Mouse (Mus musculus) hindbrain, embryonic 11.5 days (tissue): ENCODE results near the gene Pnpla3. TPM values are rescaled to one million over a fixed set of nuclear protein-coding genes. Genes with fewer than 3 reads are reported as not detected.
A peak's percentile ranks its signal among the peaks of the same experiment; 100 is the strongest.
"Not testable (repeated sequence)": the region's sequence is repeated elsewhere in the genome, so short reads cannot be mapped to it uniquely, and the experiment has no call there.

Experiments
- ATAC-seq: fragments of 200-750 bp; cut with Nextera tagmentation; 2 replicates; pipeline ENCODE4 v1.8.0; 2017; ENCODE audit warnings: mild to moderate bottlenecking, moderate TSS enrichment, moderate library complexity; ENCODE audit not compliant: low FRiP score
- DNase-seq: peaks from one replicate; pipeline ENCODE4 v3.0.0-alpha.2; 2015; ENCODE audit warnings: low spot score
- H3K27ac ChIP-seq: fragments of 300-500 bp; sonication (generic); 2 replicates; pipeline ENCODE4 v1.5.1; 2014; ENCODE audit warnings: mild to moderate bottlenecking, low read depth, low read length
- H3K27me3 ChIP-seq: fragments of 300-500 bp; sonication (generic); 2 replicates; pipeline ENCODE4 v1.6.1; 2014; ENCODE audit warnings: mild to moderate bottlenecking, low read length, moderate library complexity, mixed read lengths; ENCODE audit not compliant: control insufficient read depth, insufficient read depth
- H3K36me3 ChIP-seq: fragments of 300-500 bp; sonication (generic); 2 replicates; pipeline ENCODE4 v1.6.1; 2014; ENCODE audit warnings: mild to moderate bottlenecking, low read length, moderate library complexity, mixed read lengths; ENCODE audit not compliant: control insufficient read depth, insufficient read depth
- H3K4me1 ChIP-seq: fragments of 300-500 bp; sonication (generic); replicated peaks from 2 replicates; pipeline ENCODE4 v1.6.1; 2014; ENCODE audit warnings: low read length, mixed read lengths; ENCODE audit not compliant: control insufficient read depth, insufficient read depth
- H3K4me2 ChIP-seq: fragments of 300-500 bp; sonication (generic); replicated peaks from 2 replicates; pipeline ENCODE4 v1.6.1; 2014; ENCODE audit warnings: mild to moderate bottlenecking, low read depth, low read length
- H3K4me3 ChIP-seq: fragments of 300-500 bp; sonication (generic); 2 replicates; pipeline ENCODE4 v1.5.1; 2014; ENCODE audit warnings: low read depth, low read length
- H3K9ac ChIP-seq: fragments of 300-500 bp; sonication (generic); 2 replicates; pipeline ENCODE4 v1.6.1; 2014; ENCODE audit warnings: low read depth, low read length
- H3K9me3 ChIP-seq: fragments of 300-500 bp; sonication (generic); 2 replicates; pipeline ENCODE4 v1.6.1; 2016; ENCODE audit warnings: low read length; ENCODE audit not compliant: control insufficient read depth
- WGBS: fragments of 180-500 bp; shearing (Covaris S2); extraction: QIAGEN DNeasy Blood & Tissue Kit; methylation state at CpG from one replicate; pipeline ENCODE4 v1.1.7; 2014; 5-methylcytosine and 5-hydroxymethylcytosine counted together
- polyA plus RNA-seq: library from polyadenylated mRNA; unstranded; fragments of >200 nt; fragmentation: Nextera tagmentation; extraction: Ambion mirVana; gene quantifications from 2 replicates; pipeline ENCODE4 v1.2.1, GENCODE M21; 2014

Gene Pnpla3
- polyA plus RNA-seq, 1 experiment from 2014 or later = 1.4 TPM

DNA sequence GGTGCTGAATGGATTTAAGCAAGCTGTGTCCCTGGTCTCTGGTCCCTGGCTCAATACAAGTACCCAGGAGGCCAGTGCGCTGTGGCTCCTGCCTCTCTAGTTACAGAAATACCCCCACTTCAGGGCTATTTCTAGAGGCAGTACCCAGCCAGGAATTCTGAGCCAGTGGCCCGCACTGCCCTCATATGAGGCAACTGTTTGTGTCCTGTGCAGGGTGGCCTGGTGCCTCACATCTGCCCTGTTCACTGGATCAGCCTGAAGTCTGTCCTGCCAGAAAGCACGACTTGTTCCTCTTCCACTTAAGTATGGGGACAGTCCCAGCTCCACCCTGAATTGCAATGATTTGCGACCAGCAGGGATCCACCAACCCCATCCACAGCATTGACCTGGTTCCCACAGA lies 34.2 kb upstream of the Pnpla3 start:
- no peak overlapping the region for H3K27ac ChIP-seq
- WGBS = 71% methylated on average over 4 of the region's 4 CpGs
- no peak overlapping the region for H3K9ac ChIP-seq
- H3K27me3 ChIP-seq = no peaks in the 10 kb centered on the region
- no peaks in the 10 kb centered on the region for H3K36me3 ChIP-seq
- no peak overlapping the region for H3K4me3 ChIP-seq
- H3K9me3 ChIP-seq = no peaks in the 10 kb centered on the region
- ATAC-seq (no peak), DNase-seq (no peak)
- no peak overlapping the region for H3K4me2 ChIP-seq
- 0 out of 2 replicates have a peak, but pooled peaks cover 2% of the 10 kb centered on the region for H3K4me1 ChIP-seq

- Histone ChIP-seq H3K27ac (no peak overlapping the region), H3K4me3 (no peak overlapping the region), H3K27me3 (no peaks in the 10 kb centered on the region), H3K4me1 (0 out of 2 replicates have a peak, but pooled peaks cover 2% of the 10 kb centered on the region), H3K9me3 (no peaks in the 10 kb centered on the region), H3K9ac (no peak overlapping the region), H3K36me3 (no peaks in the 10 kb centered on the region), H3K4me2 (no peak overlapping the region)
- ATAC-seq (no peak), DNase-seq (peak; percentile 65)
- WGBS = 88% methylated on average over 5 of the region's 5 CpGs
Measured at GRCm38 (mm10) chr15:84135472-84135871, 32.2 kb upstream of the Pnpla3 start.

- no peak for ATAC-seq
- 22% methylated on average over 12 of the region's 12 CpGs for WGBS
- no peak overlapping the region for H3K4me2 ChIP-seq
- H3K4me1 ChIP-seq = 0 out of 2 replicates have a peak, but pooled peaks cover 2% of the 10 kb centered on the region
- 0 out of 2 replicates have a peak overlapping the region, but pooled peaks have one; percentile 19 for H3K9ac ChIP-seq
- peak; percentile 41 for DNase-seq
- no peaks in the 10 kb centered on the region for H3K9me3 ChIP-seq
- peak overlapping the region; percentile 51 for H3K27ac ChIP-seq
- H3K27me3 ChIP-seq = no peaks in the 10 kb centered on the region
- no peak overlapping the region for H3K4me3 ChIP-seq
- H3K36me3 ChIP-seq = no peaks in the 10 kb centered on the region
Measured at GRCm38 (mm10) chr15:84136473-84137415, 30.9 kb upstream of the Pnpla3 start.

GRCm38 (mm10) chr15:84139592-84140005 lies 28.0 kb upstream of the Pnpla3 start:
- 85% methylated on average over 5 of the region's 5 CpGs for WGBS
- no peak overlapping the region for H3K9ac ChIP-seq
- 0 out of 2 replicates have a peak, but pooled peaks cover 2% of the 10 kb centered on the region for H3K4me1 ChIP-seq
- ATAC-seq (no peak), DNase-seq (no peak)
- H3K36me3 ChIP-seq = no peaks in the 10 kb centered on the region
- H3K27ac ChIP-seq = no peak overlapping the region
- H3K9me3 ChIP-seq = no peaks in the 10 kb centered on the region
- H3K27me3 ChIP-seq = no peaks in the 10 kb centered on the region
- H3K4me2 ChIP-seq = no peak overlapping the region
- H3K4me3 ChIP-seq = no peak overlapping the region

DNA sequence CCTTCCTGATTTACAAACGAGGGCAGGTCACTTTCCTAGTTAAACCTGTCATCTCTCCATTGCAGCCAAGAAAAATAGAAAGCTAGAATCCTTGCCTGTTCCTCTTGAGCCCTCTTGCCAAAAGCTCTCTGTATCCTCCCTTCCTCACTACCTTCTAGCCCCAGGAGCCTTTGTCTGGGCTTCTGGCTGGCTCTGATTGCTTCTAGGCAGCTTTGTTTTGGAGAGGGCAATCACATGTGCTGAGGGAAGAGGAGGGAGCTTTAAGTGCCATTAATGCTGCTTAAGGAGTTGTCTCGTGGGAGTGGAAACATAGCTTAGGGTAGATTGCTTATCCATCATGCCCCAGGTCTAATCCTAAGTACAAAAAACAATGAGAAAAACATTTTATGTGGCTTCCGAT lies 27.5 kb upstream of the Pnpla3 start:
- 67% methylated on average over 3 of the region's 3 CpGs for WGBS
- no peak overlapping the region for H3K27ac ChIP-seq

GRCm38 (mm10) chr15:84140929-84141328 lies 26.7 kb upstream of the Pnpla3 start:
- Histone ChIP-seq H3K4me2 (no peak overlapping the region), H3K27me3 (no peaks in the 10 kb centered on the region), H3K4me3 (no peak overlapping the region), H3K4me1 (0 out of 2 replicates have a peak, but pooled peaks cover 2% of the 10 kb centered on the region), H3K36me3 (no peaks in the 10 kb centered on the region), H3K27ac (no peak overlapping the region), H3K9ac (no peak overlapping the region), H3K9me3 (no peaks in the 10 kb centered on the region)
- DNase-seq = no peak
- ATAC-seq = no peak
- 79% methylated on average over 5 of the region's 5 CpGs for WGBS

More for the DNA sequence above, 27.5 kb upstream of the Pnpla3 start:
- H3K36me3 ChIP-seq = no peaks in the 10 kb centered on the region
- ATAC-seq (no peak), DNase-seq (no peak)
- 0 out of 2 replicates have a peak, but pooled peaks cover 2% of the 10 kb centered on the region for H3K4me1 ChIP-seq
- no peaks in the 10 kb centered on the region for H3K9me3 ChIP-seq
- H3K4me3 ChIP-seq = no peak overlapping the region
- H3K4me2 ChIP-seq = no peak overlapping the region
- no peak overlapping the region for H3K9ac ChIP-seq
- H3K27me3 ChIP-seq = no peaks in the 10 kb centered on the region

- no peak overlapping the region for H3K4me2 ChIP-seq
- no peak overlapping the region for H3K4me3 ChIP-seq
- H3K9ac ChIP-seq = no peak overlapping the region
- H3K27me3 ChIP-seq = no peaks in the 10 kb centered on the region
- H3K36me3 ChIP-seq = no peaks in the 10 kb centered on the region
- H3K27ac ChIP-seq = no peak overlapping the region
- H3K9me3 ChIP-seq = no peaks in the 10 kb centered on the region
- WGBS = 93% methylated on average over 2 of the region's 2 CpGs
- no peaks in the 10 kb centered on the region for H3K4me1 ChIP-seq
- ATAC-seq = no peak
- no peak for DNase-seq
Measured at GRCm38 (mm10) chr15:84156158-84156557, 11.5 kb upstream of the Pnpla3 start.

DNA sequence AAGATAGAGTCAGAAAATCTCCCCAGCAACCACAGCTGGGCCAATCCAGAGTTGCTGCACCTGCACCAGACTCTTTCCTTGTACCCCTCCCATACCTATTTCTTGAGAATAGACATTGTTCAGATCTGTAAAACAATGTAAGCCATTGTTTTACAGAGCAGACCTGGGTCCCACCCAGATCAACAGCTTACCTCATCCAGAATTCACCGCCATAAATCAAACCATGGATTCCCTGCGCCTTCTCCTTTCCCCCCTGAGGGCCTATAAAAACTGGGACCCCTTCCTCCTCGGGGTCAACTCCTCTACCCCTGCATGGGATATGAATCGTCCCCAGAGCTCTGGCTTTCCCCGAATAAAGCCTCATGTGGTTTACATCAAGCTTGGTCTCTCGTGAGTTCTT lies 10.1 kb upstream of the Pnpla3 start:
- H3K4me2 ChIP-seq, H3K4me3 ChIP-seq, H3K4me1 ChIP-seq, H3K9me3 ChIP-seq, H3K9ac ChIP-seq, ATAC-seq, DNase-seq, H3K27me3 ChIP-seq, H3K27ac ChIP-seq, H3K36me3 ChIP-seq: not testable (repeated sequence)
- WGBS = 89% methylated on average over 6 of the region's 6 CpGs

DNA sequence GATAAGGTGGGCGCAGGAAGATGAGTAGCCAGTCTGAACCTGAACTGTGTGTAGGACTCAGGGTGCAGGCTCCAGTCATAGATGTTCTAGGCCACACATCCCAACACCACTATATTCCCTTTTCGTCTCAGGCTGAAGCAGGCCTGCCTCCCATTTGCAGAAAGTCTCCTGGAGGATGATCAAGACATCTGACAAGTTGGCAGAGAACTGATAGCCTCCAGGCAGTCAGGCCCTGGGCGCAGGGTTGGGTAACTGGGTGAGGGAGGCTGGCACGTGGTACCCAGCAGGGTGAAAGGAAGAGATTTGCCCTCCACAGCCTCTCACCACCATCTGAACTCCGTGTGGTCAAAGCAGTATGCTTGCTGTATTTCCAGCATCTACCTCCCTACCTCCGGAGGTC lies 5.8 kb upstream of the Pnpla3 start:
- Histone ChIP-seq H3K36me3 (no peaks in the 10 kb centered on the region), H3K27ac (no peak overlapping the region), H3K27me3 (no peaks in the 10 kb centered on the region), H3K4me3 (no peak overlapping the region), H3K9ac (no peak overlapping the region), H3K4me2 (no peak overlapping the region), H3K9me3 (no peaks in the 10 kb centered on the region), H3K4me1 (no peaks in the 10 kb centered on the region)
- ATAC-seq (no peak), DNase-seq (no peak)
- WGBS = 83% methylated on average over 6 of the region's 6 CpGs
